Mouse (Mus musculus) G1E-ER4 (cell line): ENCODE results near the gene Zmym6. TPM values are rescaled to one million over a fixed set of nuclear protein-coding genes. Genes with fewer than 3 reads are reported as not detected.

Source experiments
- GATA1 ChIP-seq: IDR thresholded peaks from one replicate; pipeline ENCODE4 v1.8.0; 2012; ENCODE audit warnings: low read length, inconsistent platforms
- polyA plus RNA-seq: library from polyadenylated mRNA; stranded (reverse); fragments of >175 nt; gene quantifications from 2 replicates; pipeline ENCODE4 v1.2.3, GENCODE M21; 2012

Zmym6 gene
- polyA plus RNA-seq, 1 experiment = 0.42 TPM

GRCm38 (mm10) chr4:127091188-127091587 lies 14.0 kb downstream of the Zmym6 start:
- no peak for TF ChIP-seq GATA1

DNA sequence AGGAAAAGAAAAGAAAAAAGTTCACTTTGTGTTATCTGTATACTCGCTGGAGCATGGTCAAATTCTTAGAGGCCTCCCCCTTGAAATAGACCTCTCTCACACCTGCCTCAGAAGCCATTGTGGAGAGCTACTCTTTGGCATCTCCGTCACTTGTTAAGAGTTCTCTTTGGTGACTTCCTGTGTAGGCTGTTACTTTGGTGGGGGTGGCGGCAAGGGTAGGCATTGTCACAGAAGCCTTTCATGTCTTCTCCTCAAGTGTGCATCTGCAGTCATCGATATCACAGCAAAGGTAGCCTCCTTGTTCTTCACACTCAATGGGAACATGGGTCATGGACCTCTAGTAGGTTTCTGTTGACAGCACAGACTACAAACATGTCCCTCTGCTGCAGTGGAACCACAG lies 17.9 kb downstream of the Zmym6 start:
- no peak for TF ChIP-seq GATA1

GRCm38 (mm10) chr4:127107566-127107965 lies 30.4 kb downstream of the Zmym6 start:
- no peak for TF ChIP-seq GATA1

- no peak for TF ChIP-seq GATA1
These were observed 33.4 kb downstream of the Zmym6 start for GRCm38 (mm10) chr4:127110570-127110969.

DNA sequence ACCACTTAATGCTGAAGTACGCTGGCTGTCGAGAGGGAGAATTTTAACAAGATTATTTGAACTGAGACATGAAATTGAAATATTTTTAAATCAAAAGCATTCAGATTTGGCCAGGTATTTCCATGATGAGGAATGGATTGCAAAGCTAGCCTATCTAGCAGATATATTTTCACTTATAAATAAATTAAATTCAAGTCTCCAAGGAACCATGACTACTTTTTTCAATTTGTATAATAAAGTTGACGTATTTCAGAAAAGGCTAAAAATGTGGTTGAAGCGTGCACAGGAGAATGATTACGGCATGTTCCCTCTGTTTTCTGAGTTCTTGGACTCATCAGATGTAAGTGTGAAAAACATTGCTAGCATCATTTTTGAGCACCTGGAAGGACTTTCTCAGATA lies 46.2 kb downstream of the Zmym6 start, which contains the start of gene Tmem35b:
Gene Tmem35b, plus strand, starts transcription at position 301 of the 400 bp plus-strand sequence.
- TF ChIP-seq GATA1 = no peak

DNA sequence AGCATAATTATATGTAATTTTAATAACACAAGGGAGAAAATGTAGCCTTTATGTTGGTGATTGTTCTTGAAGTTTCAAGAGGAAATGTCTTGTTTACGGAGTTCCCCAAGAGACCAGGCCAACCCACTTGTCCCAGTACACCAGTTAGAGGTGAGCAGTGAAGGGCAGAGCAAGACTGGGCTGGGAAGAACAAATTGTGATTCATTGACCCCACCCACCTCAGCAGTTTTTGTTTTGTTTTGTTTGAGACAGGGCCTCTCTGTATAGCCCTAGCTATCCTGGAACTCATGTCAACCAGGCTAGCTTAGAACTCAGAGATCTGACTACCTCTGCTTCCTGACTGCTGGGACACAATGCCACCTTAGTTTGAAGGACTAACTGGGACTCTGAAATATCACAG lies 47.1 kb downstream of the Zmym6 start:
- no peak for TF ChIP-seq GATA1

DNA sequence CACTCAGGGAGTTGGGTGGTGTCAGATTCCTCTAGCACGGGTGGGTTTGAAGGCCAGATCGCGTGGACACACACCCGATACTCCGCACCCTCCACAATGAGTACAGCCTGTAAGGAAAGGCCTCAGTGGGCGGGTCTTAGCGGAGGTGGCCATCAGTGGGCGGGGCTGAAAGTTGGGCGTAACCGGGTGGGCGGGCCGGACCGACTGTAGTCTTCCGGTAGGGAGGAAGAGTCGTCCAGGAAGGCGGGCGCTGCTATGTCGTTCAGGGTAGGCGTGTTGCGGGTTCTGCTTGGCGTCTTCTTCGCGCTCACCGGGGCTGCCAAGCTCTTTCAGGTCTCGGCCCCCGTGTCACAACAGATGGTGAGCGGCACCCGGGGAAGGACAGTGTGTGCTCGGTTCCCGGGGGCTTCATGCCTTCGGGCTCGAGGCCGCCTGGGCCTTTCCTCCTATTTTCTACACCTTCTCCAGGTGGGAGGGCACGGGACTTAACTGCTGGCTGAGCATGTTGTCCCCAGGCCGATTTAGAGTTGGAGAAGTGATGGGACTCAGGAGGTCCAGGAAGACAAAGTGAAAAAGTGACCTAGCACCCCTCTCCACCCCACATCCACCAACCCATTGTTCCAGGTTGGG lies 48.8 kb downstream of the Zmym6 start:
- no peak for TF ChIP-seq GATA1

- no peak for TF ChIP-seq GATA1
These were observed 57.5 kb downstream of the Zmym6 start for GRCm38 (mm10) chr4:127134687-127135086.

DNA sequence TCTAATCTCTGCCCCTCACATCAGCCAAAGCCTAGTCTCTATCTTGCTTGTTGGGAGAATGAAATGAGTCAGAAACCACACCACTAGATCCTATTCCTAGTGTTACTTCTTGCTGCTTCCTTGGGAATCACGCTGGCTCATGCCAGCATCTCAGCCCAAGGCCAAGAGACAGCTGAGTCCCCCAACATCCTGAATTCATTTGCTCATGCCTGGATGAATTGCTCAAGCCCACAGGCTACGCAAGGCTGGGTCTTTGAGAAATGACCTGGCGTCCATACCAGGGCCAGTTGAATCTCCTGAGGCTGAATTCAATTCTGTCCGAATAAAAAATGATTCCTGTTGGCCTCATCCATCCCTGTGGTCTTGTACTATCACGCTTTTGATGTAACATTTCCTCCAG lies 60.4 kb downstream of the Zmym6 start:
- TF ChIP-seq GATA1 = no peak

DNA sequence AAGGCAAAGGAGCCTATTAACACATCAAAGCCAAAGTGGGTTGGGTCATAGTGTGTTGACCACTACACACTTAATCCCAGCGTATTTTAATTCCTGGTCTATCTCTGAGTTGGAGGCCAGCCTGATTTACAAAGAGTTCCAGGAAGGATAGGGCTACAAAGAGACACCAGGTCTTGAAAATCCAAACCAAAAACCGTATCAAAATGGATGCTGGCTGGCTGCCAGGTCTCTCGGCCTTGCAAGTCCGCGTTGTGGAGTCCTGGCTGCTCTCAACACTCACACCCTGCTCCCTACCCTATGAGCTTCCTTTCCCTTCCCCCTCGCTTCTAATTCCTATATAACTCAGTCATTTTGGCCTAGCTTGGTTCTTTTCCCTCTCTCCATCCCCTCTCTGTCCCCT lies 61.3 kb downstream of the Zmym6 start:
- TF ChIP-seq GATA1 = no peak

DNA sequence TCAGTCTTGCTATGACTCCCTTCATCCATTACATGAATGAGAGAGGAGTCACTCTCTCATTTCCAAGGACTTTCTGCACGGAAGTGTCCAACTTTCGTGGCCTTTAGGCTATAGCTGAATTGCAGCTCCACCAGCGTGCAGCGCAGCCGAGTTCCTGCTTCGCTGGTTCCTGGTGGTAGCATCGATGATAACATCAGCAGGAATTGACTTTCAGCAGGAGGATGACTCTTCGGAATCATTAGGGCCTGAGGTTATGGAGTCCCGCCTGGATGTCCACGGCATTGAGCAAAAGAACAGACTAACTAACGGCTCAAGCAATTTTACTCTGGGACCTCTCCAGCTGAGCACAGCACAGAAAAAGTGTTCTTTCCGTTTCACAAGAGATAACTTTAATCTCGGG lies 72.8 kb downstream of the Zmym6 start:
- TF ChIP-seq GATA1 = no peak

DNA sequence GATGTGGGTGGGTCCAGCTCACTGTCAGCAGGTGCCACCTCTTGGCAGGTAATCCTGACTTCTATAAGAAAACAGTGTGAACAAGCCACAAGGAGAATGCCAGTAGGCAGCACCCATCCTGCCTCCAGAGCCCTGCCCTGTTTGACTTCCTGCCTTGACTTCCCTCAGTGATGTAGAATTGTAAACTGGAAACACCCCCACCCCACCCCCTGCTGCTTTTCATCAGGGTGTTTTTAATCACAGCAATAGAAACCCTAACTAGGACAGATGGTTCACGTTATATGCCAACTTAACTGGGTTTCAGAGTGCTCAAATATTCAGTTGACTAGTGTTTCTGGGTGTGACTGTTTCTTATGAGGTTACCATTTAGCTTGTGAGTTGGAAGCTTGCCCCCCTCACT lies 76.2 kb downstream of the Zmym6 start:
- no peak for TF ChIP-seq GATA1

DNA sequence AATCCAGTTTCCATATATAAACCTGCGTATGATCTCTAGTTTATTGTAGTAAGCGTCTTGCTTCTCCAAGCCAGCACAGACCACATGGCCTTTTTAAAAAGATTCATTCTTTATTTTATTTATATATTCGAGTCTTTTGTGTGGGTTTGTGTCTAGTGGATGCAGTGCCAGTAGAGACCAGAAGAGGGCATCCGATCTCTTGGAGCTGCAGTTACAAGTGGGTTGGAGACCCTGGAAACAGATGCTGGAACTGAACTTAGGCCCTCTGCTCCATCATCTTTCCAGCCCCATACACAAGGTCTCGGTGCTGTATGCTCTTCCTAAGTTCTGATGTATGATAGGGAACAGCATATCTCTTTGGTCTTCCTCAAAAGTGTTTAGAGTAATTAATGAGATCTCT lies 78.6 kb downstream of the Zmym6 start:
- no peak for TF ChIP-seq GATA1

GRCm38 (mm10) chr4:127157746-127158145 lies 80.6 kb downstream of the Zmym6 start:
- TF ChIP-seq GATA1 = no peak

GRCm38 (mm10) chr4:127163926-127164325 lies 86.7 kb downstream of the Zmym6 start:
- TF ChIP-seq GATA1 = no peak

GRCm38 (mm10) chr4:127167096-127167495 lies 89.9 kb downstream of the Zmym6 start:
- TF ChIP-seq GATA1 = no peak

DNA sequence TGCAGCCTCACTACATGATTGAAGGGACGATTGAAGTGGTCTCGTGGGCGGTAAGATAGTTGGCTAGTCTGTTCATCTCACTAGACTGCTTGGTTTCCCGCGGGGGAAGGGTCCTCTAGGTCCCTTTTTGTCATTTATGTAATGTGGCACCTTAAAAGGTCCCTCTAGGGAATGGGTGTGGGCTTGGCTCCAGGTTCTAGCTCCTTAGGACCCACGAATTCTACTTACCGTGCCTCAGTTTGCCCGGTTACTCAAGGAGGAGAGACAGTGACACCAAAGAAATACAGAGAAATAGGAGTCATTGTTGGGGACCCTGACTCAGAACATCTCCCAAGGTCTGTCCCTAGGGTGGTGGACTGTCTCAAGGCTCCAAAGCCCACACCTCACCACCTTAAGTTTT lies 90.5 kb downstream of the Zmym6 start:
- TF ChIP-seq GATA1 = no peak

- TF ChIP-seq GATA1 = no peak
These were observed 91.2 kb downstream of the Zmym6 start for GRCm38 (mm10) chr4:127168211-127168913.
